Mouse (Mus musculus) cerebellum, adult 9-11 months (tissue): ENCODE results near the gene Wdr17.

Experiments
- DNase-seq: peaks from one replicate; pipeline ENCODE4 v3.0.0; 2022

Gene Wdr17

GRCm38 (mm10) chr8:54596940-54597339 is 290.0 kb downstream of the Wdr17 start:
- DNase-seq = no peak

GRCm38 (mm10) chr8:54596051-54596450 is 290.9 kb downstream of the Wdr17 start:
- no peak for DNase-seq

- DNase-seq = no peak
Measured at GRCm38 (mm10) chr8:54594634-54595033, 292.4 kb downstream of the Wdr17 start.

- DNase-seq = no peak
Measured at GRCm38 (mm10) chr8:54582886-54583285, 304.1 kb downstream of the Wdr17 start.

- DNase-seq = no peak
Measured at GRCm38 (mm10) chr8:54581436-54581835, 305.5 kb downstream of the Wdr17 start.
